Mouse (Mus musculus): Measurements from ENCODE around the gene Tchhl1. TPM values are rescaled to one million over a fixed set of nuclear protein-coding genes. Genes with fewer than 3 reads are reported as not detected.

Gene Tchhl1
- polyA plus RNA-seq (2015; fragmentation: Illumina TruSeq; extraction: RNeasy Lipid Tissue Mini Kit (QIAGEN cat#74804); ENCODE audit: insufficient read depth, low read depth, low replicate concordance), result not detected

GRCm38 (mm10) chr3:93468561-93468960, at the start of gene Tchhl1:
Gene Tchhl1 (plus strand): TSS chr3:93468754.

GRCm38 (mm10) chr3:93442030-93442429, 26.5 kb upstream of the Tchhl1 start, which contains the start of gene Tchh:
Gene Tchh (plus strand): TSS chr3:93442330.

GRCm38 (mm10) chr3:93520330-93521193, 52.0 kb downstream of the Tchhl1 start, which contains the start of gene S100a11:
Gene S100a11 (plus strand): TSS chr3:93520488.

Other genes starting within 250 kb of the Tchhl1 start
- gene Flg, start 195.2 kb upstream of the Tchhl1 start, polyA plus RNA-seq (2015; fragmentation: Illumina TruSeq; extraction: RNeasy Lipid Tissue Mini Kit (QIAGEN cat#74804); ENCODE audit: insufficient read depth, low read depth, low replicate concordance), result not detected
- gene Hrnr, start 149.0 kb upstream of the Tchhl1 start, polyA plus RNA-seq (2015; fragmentation: Illumina TruSeq; extraction: RNeasy Lipid Tissue Mini Kit (QIAGEN cat#74804); ENCODE audit: insufficient read depth, low read depth, low replicate concordance), result not detected
- not detected for gene Rptn, start 75.1 kb upstream of the Tchhl1 start, polyA plus RNA-seq (2015; fragmentation: Illumina TruSeq; extraction: RNeasy Lipid Tissue Mini Kit (QIAGEN cat#74804); ENCODE audit: insufficient read depth, low read depth, low replicate concordance)
- gene Tchh, start 26.4 kb upstream of the Tchhl1 start, polyA plus RNA-seq (2015; fragmentation: Illumina TruSeq; extraction: RNeasy Lipid Tissue Mini Kit (QIAGEN cat#74804); ENCODE audit: insufficient read depth, low read depth, low replicate concordance), result not detected
- gene S100a11, start 51.7 kb downstream of the Tchhl1 start, polyA plus RNA-seq (2015; fragmentation: Illumina TruSeq; extraction: RNeasy Lipid Tissue Mini Kit (QIAGEN cat#74804); ENCODE audit: insufficient read depth, low read depth, low replicate concordance), result 188 TPM
- gene S100a10, start 86.3 kb downstream of the Tchhl1 start, polyA plus RNA-seq (2015; fragmentation: Illumina TruSeq; extraction: RNeasy Lipid Tissue Mini Kit (QIAGEN cat#74804); ENCODE audit: insufficient read depth, low read depth, low replicate concordance), result 110 TPM
- gene Tdpoz2, start 183.9 kb downstream of the Tchhl1 start, polyA plus RNA-seq (2015; fragmentation: Illumina TruSeq; extraction: RNeasy Lipid Tissue Mini Kit (QIAGEN cat#74804); ENCODE audit: insufficient read depth, low read depth, low replicate concordance), result not detected
- gene Tdpoz1, start 207.6 kb downstream of the Tchhl1 start, polyA plus RNA-seq (2015; fragmentation: Illumina TruSeq; extraction: RNeasy Lipid Tissue Mini Kit (QIAGEN cat#74804); ENCODE audit: insufficient read depth, low read depth, low replicate concordance), result not detected
- not detected for gene Gm37596, start 224.3 kb downstream of the Tchhl1 start, polyA plus RNA-seq (2015; fragmentation: Illumina TruSeq; extraction: RNeasy Lipid Tissue Mini Kit (QIAGEN cat#74804); ENCODE audit: insufficient read depth, low read depth, low replicate concordance)